Mouse (Mus musculus) MEL (cell line): ENCODE data around the gene Slc17a7. TPM values are rescaled to one million over a fixed set of nuclear protein-coding genes. Genes with fewer than 3 reads are reported as not detected.

ENCODE experiments used
- DNase-seq: peaks from one replicate; pipeline ENCODE4 v3.0.0; 2011; ENCODE audit warnings: low read depth, low spot score
- H3K27ac ChIP-seq: 2 replicates; pipeline ENCODE4 v1.5.1; 2012; ENCODE audit warnings: low read depth, mild to moderate bottlenecking, control low read depth, low read length, moderate library complexity; ENCODE audit not compliant: control insufficient read depth
- H3K27me3 ChIP-seq, 2 experiments: fragments of 150-350 bp in 1 of 2; sonication (generic) in 1 of 2; 2 replicates each; pipeline ENCODE4 v1.6.1; 2012; ENCODE audit warnings: low read length in 2 of 2, mild to moderate bottlenecking in 2 of 2, improper control_type of control experiment in 1 of 2, moderate library complexity in 1 of 2; ENCODE audit not compliant: insufficient read depth in 2 of 2, control insufficient read depth in 1 of 2
- H3K36me3 ChIP-seq, 2 experiments: 2 replicates each; pipeline ENCODE4 v1.6.1; 2012 to 2014; ENCODE audit warnings: low read length in 2 of 2, improper control_type of control experiment in 1 of 2, inconsistent platforms in 1 of 2, mild to moderate bottlenecking in 1 of 2; ENCODE audit not compliant: insufficient read depth in 2 of 2, control insufficient read depth in 1 of 2
- H3K4me1 ChIP-seq, 2 experiments: fragments of 150-350 bp in 1 of 2; sonication (generic) in 1 of 2; 2 replicates each; pipeline ENCODE4 v1.6.1; 2012; ENCODE audit warnings: low read length in 2 of 2, improper control_type of control experiment in 1 of 2, mild to moderate bottlenecking in 1 of 2; ENCODE audit not compliant: insufficient read depth in 2 of 2, control insufficient read depth in 1 of 2
- H3K4me3 ChIP-seq, 2 experiments: fragments of 150-350 bp in 1 of 2; sonication (generic) in 1 of 2; 2 replicates each; pipeline ENCODE4 v1.5.1; 2012; ENCODE audit warnings: low read depth in 2 of 2, low read length in 2 of 2, mild to moderate bottlenecking in 2 of 2, moderate library complexity in 2 of 2, control low read depth in 1 of 2, improper control_type of control experiment in 1 of 2; ENCODE audit not compliant: control insufficient read depth in 1 of 2, insufficient read depth in 1 of 2
- H3K79me2 ChIP-seq: 2 replicates; pipeline ENCODE4 v1.6.1; 2012; ENCODE audit warnings: mild to moderate bottlenecking, low read length, moderate library complexity; ENCODE audit not compliant: control insufficient read depth, poor library complexity, insufficient read depth
- H3K9ac ChIP-seq: 2 replicates; pipeline ENCODE4 v1.6.1; 2012; ENCODE audit warnings: low read depth, mild to moderate bottlenecking, control low read depth, low read length, moderate library complexity; ENCODE audit not compliant: control insufficient read depth, poor library complexity, severe bottlenecking
- H3K9me3 ChIP-seq: fragments of 150-350 bp; sonication (generic); replicated peaks from 2 replicates; pipeline ENCODE4 v1.6.1; 2012; ENCODE audit warnings: mild to moderate bottlenecking, low read length, improper control_type of control experiment, moderate library complexity; ENCODE audit not compliant: insufficient read depth
- BHLHE40 ChIP-seq: IDR thresholded peaks from 2 replicates; pipeline ENCODE4 v1.6.1; 2012; ENCODE audit warnings: low read depth, mild to moderate bottlenecking, inconsistent platforms, low read length, improper control_type of control experiment, borderline replicate concordance
- CHD2 ChIP-seq: IDR thresholded peaks from 2 replicates; pipeline ENCODE4 v1.6.1; 2011; ENCODE audit warnings: low read length, improper control_type of control experiment
- E2F4 ChIP-seq: IDR thresholded peaks from 2 replicates; pipeline ENCODE4 v1.6.1; 2011; ENCODE audit warnings: low read depth, low read length, improper control_type of control experiment, borderline replicate concordance
- ELF1 ChIP-seq: IDR thresholded peaks from 2 replicates; pipeline ENCODE4 v1.6.1; 2014; ENCODE audit warnings: low read depth, mild to moderate bottlenecking, inconsistent platforms, low read length, improper control_type of control experiment, moderate library complexity
- GABPA ChIP-seq: IDR thresholded peaks from 2 replicates; pipeline ENCODE4 v1.6.1; 2012; ENCODE audit warnings: low read depth, mild to moderate bottlenecking, inconsistent platforms, low read length, improper control_type of control experiment, moderate library complexity
- POLR2AphosphoS2 ChIP-seq: IDR thresholded peaks from 2 replicates; pipeline ENCODE4 v1.6.1; 2011; ENCODE audit warnings: low read length, improper control_type of control experiment
- POLR2AphosphoS5 ChIP-seq: IDR thresholded peaks from 2 replicates; pipeline ENCODE4 v1.6.1; 2012; ENCODE audit warnings: low read depth, borderline replicate concordance, mild to moderate bottlenecking, inconsistent platforms, low read length, moderate library complexity, mixed read lengths
- TAL1 ChIP-seq: IDR thresholded peaks from 2 replicates; pipeline ENCODE4 v1.6.1; 2012; ENCODE audit warnings: mild to moderate bottlenecking, inconsistent platforms, low read length, moderate library complexity, mixed read lengths
- TCF12 ChIP-seq: IDR thresholded peaks from 2 replicates; pipeline ENCODE4 v1.6.1; 2014; ENCODE audit warnings: low read depth, mild to moderate bottlenecking, inconsistent platforms, low read length, improper control_type of control experiment, moderate library complexity
- UBTF ChIP-seq: IDR thresholded peaks from 2 replicates; pipeline ENCODE4 v1.6.1; 2012; ENCODE audit warnings: low read depth, mild to moderate bottlenecking, inconsistent platforms, low read length, improper control_type of control experiment, moderate library complexity, borderline replicate concordance; ENCODE audit not compliant: insufficient read depth
- USF1 ChIP-seq: IDR thresholded peaks from 2 replicates; pipeline ENCODE4 v1.6.1; 2014; ENCODE audit warnings: low read depth, mild to moderate bottlenecking, inconsistent platforms, low read length, improper control_type of control experiment, moderate library complexity
- ZMIZ1 ChIP-seq: IDR thresholded peaks from 2 replicates; pipeline ENCODE4 v1.6.1; 2012; ENCODE audit warnings: low read depth, mild to moderate bottlenecking, inconsistent platforms, low read length, improper control_type of control experiment, moderate library complexity
- ZNF384 ChIP-seq: IDR thresholded peaks from 2 replicates; pipeline ENCODE4 v1.6.1; 2012; ENCODE audit warnings: low read depth, mild to moderate bottlenecking, inconsistent platforms, low read length, improper control_type of control experiment
- polyA plus RNA-seq, 2 experiments: library from polyadenylated mRNA; stranded (reverse) in 1 of 2; unstranded in 1 of 2; fragments of >175 nt in 1 of 2; fragments of >200 nt in 1 of 2; gene quantifications; 2 replicates each; pipeline versions ENCODE4 v1.2.1 to v1.2.4; 2012; ENCODE audit warnings: low replicate concordance in 2 of 2, low read depth in 1 of 2; ENCODE audit not compliant: insufficient read length in 2 of 2, insufficient read depth in 1 of 2, missing spikeins in 1 of 2
- total RNA-seq: library from RNA; depleted of rRNA; stranded (reverse); fragments of 300-350 nt; gene quantifications from 2 replicates; pipeline ENCODE4 v1.2.3, GENCODE M21; 2012

Slc17a7 gene
- total and polyA plus RNA-seq, 3 experiments, result 0.23 to 1.0 TPM; not detected in 1

DNA sequence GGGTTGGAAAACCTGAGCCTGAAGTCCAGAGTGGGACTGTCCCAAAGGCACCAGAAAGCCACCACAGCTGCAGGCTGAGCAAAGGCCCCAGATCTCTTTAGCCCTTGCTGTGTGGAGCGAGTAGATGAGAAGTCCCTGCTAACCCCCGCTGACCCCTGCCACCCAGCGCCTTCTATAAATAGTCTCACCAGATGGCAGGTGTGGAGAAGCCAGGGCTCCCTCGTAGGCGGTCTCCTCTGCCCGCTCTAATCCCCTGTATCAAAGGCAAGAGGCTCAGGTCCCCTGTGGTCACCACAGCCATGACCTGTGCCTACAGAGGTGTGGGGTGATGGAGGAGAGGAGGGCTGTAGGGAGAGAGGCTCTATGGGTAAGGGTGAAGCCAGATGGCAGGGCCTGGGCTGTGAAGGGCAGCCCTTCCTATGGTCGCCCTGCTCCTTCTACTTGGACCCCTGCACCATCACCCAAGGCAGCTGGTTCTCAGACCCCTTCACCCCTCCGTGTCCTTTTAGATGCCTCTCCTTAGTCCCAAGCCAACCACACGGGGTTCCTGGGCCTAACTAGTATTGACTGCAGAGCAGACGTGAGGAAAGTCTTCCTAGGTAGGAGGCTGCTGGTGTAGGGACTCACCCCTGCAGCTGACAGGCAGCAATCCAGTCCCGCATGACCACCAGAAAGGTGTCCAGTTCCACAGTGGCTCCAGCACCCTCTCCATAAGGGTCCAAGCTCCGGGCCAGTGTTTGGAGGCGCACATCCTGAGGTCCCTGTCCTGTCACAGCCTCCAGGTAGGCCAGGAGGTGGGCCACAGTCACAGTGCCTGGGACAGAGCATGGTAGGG is 31.8 kb downstream of the Slc17a7 start:
- Histone ChIP-seq H3K36me3 (peaks cover 0 to 8% of the 10 kb centered on the region in 2 experiments; a peak in 2 of 4 replicates), H3K9ac (no peak overlapping the region), H3K4me1 (peaks cover 19 to 30% of the 10 kb centered on the region in 2 experiments), H3K27me3 (no peaks in the 10 kb centered on the region), H3K79me2 (no peaks in the 10 kb centered on the region), H3K9me3 (no peaks in the 10 kb centered on the region), H3K27ac (no peak overlapping the region)
- TF ChIP-seq CHD2 (no peak), POLR2AphosphoS5 (no peak), ELF1 (no peak), BHLHE40 (no peak)
- TF ChIP-seq, all 39 proteins: peak for 0
- H3K4me3 ChIP-seq, result no peak overlapping the region
- DNase-seq, result no peak

DNA sequence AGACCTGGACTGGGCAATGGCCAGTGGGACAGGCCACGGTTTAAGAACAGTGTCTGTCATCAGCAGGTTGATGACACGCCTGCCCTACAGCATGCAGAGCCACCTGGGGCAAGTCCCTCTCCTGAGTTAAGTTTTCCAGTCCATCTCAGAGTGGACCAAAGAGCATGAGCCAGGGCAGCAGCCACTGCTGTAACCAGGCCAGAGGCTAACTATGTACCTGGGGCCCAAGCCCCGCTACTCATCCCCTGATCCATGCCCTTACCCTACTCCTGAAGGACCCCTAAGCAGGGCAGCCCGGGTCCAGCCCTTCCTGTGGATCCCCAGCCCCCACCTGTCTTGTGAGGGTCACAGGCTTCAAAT is 32.4 kb downstream of the Slc17a7 start:
- DNase-seq, result no peak
- Histone ChIP-seq H3K36me3 (peaks cover 0 to 6% of the 10 kb centered on the region in 2 experiments; a peak in 2 of 4 replicates), H3K27me3 (no peaks in the 10 kb centered on the region), H3K79me2 (no peaks in the 10 kb centered on the region), H3K27ac (no peak overlapping the region), H3K9me3 (no peaks in the 10 kb centered on the region), H3K9ac (no peak overlapping the region), H3K4me3 (no peak overlapping the region)
- TF ChIP-seq USF1 (no peak), ZMIZ1 (no peak), TAL1 (no peak), TCF12 (no peak), ZNF384 (no peak), UBTF (no peak), GABPA (no peak), E2F4 (no peak)
- TF ChIP-seq, all 39 proteins: peak for 0
- H3K4me1 ChIP-seq, result peaks cover 17 to 24% of the 10 kb centered on the region in 2 experiments

DNA sequence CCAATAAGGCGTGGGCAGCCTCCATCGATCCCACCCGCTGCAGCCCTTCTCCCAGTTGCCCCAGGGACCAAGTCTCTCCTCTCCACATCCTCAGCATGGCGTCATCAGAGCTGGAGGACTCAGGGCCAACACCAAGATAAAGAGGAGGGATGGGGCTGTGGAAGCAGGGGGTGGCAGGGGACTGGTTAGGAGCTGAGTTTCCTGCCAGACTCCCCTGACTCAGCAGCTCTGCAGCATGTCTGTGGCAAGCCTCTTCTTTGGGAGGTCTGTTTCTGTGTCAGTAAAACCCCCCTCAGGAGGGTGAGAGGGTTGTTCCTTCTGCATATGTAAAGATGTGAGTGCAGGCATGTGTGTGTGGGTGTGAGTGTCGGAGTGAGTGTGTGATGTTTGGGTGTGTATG is 33.2 kb downstream of the Slc17a7 start:
- TF ChIP-seq POLR2AphosphoS2 (no peak), TCF12 (no peak), E2F4 (no peak)
- TF ChIP-seq, all 39 proteins: peak for 0
- peaks cover 15 to 19% of the 10 kb centered on the region in 2 experiments for H3K4me1 ChIP-seq
- peak; percentile 47 for DNase-seq
- H3K27ac ChIP-seq, result no peak overlapping the region
- no peaks in the 10 kb centered on the region for H3K27me3 ChIP-seq
- no peak overlapping the region for H3K4me3 ChIP-seq
- H3K9me3 ChIP-seq, result no peaks in the 10 kb centered on the region
- H3K9ac ChIP-seq, result no peak overlapping the region
- H3K79me2 ChIP-seq, result no peaks in the 10 kb centered on the region
- peaks cover 0 to 6% of the 10 kb centered on the region in 2 experiments; a peak in 2 of 4 replicates for H3K36me3 ChIP-seq
